Mouse (Mus musculus): ENCODE measurements around the gene Pcyox1.

GRCm38 (mm10) chr6:86395021-86395420 is 1.9 kb downstream of the Pcyox1 start:
- TF ChIP-seq CHD2 (IDR thresholded peaks at IDR 0.05; ENCODE audit: low read depth, low read length): no peak
- no peak for TF ChIP-seq ZNF384 (IDR thresholded peaks at IDR 0.05; ENCODE audit: low read depth, low read length)

Measured in ES-E14 (cell line).